Mouse (Mus musculus): Measurements from ENCODE around the gene Phf24.
A peak's percentile ranks its signal among the peaks of the same experiment; 100 is the strongest.

The Phf24 gene

GRCm38 (mm10) chr4:42915311-42915710, 1.1 kb upstream of the Phf24 start:
- no peak for DNase-seq (ENCODE audit: low read depth)

GRCm38 (mm10) chr4:42915966-42916365, 494 bp upstream of the Phf24 start:
- DNase-seq (ENCODE audit: low read depth), result no peak

- DNase-seq (ENCODE audit: low read depth), result no peak
These were observed 928 bp downstream of the Phf24 start for GRCm38 (mm10) chr4:42917402-42917774.

GRCm38 (mm10) chr4:42920726-42921125, 4.3 kb downstream of the Phf24 start:
- DNase-seq (ENCODE audit: low read depth), result no peak

- no peak for DNase-seq (ENCODE audit: low read depth)
These were observed 5.1 kb downstream of the Phf24 start for GRCm38 (mm10) chr4:42921536-42921935.

- DNase-seq (ENCODE audit: low read depth), result no peak
These were observed 5.6 kb downstream of the Phf24 start for GRCm38 (mm10) chr4:42922056-42922455.

- no peak for DNase-seq (ENCODE audit: low read depth)
These were observed 6.0 kb downstream of the Phf24 start for GRCm38 (mm10) chr4:42922461-42922860.

GRCm38 (mm10) chr4:42924095-42924710, 7.7 kb downstream of the Phf24 start:
- DNase-seq (ENCODE audit: low read depth), result no peak

- no peak for DNase-seq (ENCODE audit: low read depth)
These were observed 11.7 kb downstream of the Phf24 start for GRCm38 (mm10) chr4:42928209-42928608.

GRCm38 (mm10) chr4:42928952-42929351, 12.5 kb downstream of the Phf24 start:
- DNase-seq (ENCODE audit: low read depth), result no peak

- no peak for DNase-seq (ENCODE audit: low read depth)
These were observed 15.9 kb downstream of the Phf24 start for GRCm38 (mm10) chr4:42932229-42932969.

- no peak for DNase-seq (ENCODE audit: low read depth)
These were observed 17.2 kb downstream of the Phf24 start for GRCm38 (mm10) chr4:42933630-42934029.

GRCm38 (mm10) chr4:42941396-42941795, 24.9 kb downstream of the Phf24 start:
- no peak for DNase-seq (ENCODE audit: low read depth)

GRCm38 (mm10) chr4:42943341-42943740, 26.9 kb downstream of the Phf24 start:
- no peak for DNase-seq (ENCODE audit: low read depth)

- no peak for DNase-seq (ENCODE audit: low read depth)
These were observed 27.7 kb downstream of the Phf24 start for GRCm38 (mm10) chr4:42944185-42944584.

GRCm38 (mm10) chr4:42945043-42945442, 28.6 kb downstream of the Phf24 start:
- DNase-seq (ENCODE audit: low read depth), result no peak

GRCm38 (mm10) chr4:42945445-42945844, 29.0 kb downstream of the Phf24 start:
- DNase-seq (ENCODE audit: low read depth), result no peak

GRCm38 (mm10) chr4:42945952-42946351, 29.5 kb downstream of the Phf24 start:
- DNase-seq (ENCODE audit: low read depth), result peak; percentile 72

- peak; percentile 32 for DNase-seq (ENCODE audit: low read depth)
These were observed 30.4 kb downstream of the Phf24 start for GRCm38 (mm10) chr4:42946733-42947290.

GRCm38 (mm10) chr4:42948527-42948926, 32.1 kb downstream of the Phf24 start:
- peak; percentile 16 for DNase-seq (ENCODE audit: low read depth)

- DNase-seq (ENCODE audit: low read depth), result no peak
These were observed 32.7 kb downstream of the Phf24 start for GRCm38 (mm10) chr4:42949051-42949675.

- DNase-seq (ENCODE audit: low read depth), result peak; percentile 98
These were observed 33.2 kb downstream of the Phf24 start, which contains the start of gene Dnajb5 for GRCm38 (mm10) chr4:42949676-42950051. Gene Dnajb5 (plus strand): TSS chr4:42949814.

- DNase-seq (ENCODE audit: low read depth), result peak; percentile 96
These were observed 33.7 kb downstream of the Phf24 start for GRCm38 (mm10) chr4:42950065-42950558.

Measured in naive thymus-derived CD4-positive, alpha-beta T cell, adult 2 months (primary cell).